Mouse (Mus musculus): ENCODE data around the gene Lfng.

Gene Lfng

GRCm38 (mm10) chr5:140594846-140595245, 12.3 kb upstream of the Lfng start:
- no peak for DNase-seq

GRCm38 (mm10) chr5:140596426-140596825, 10.7 kb upstream of the Lfng start:
- DNase-seq: peak; percentile 67

GRCm38 (mm10) chr5:140596927-140597588, 10.1 kb upstream of the Lfng start:
- DNase-seq: peak; percentile 82

- DNase-seq: no peak
These were observed 9.3 kb upstream of the Lfng start for GRCm38 (mm10) chr5:140597787-140598186.

GRCm38 (mm10) chr5:140599939-140600338, 7.2 kb upstream of the Lfng start:
- DNase-seq: no peak

- DNase-seq: no peak
These were observed 5.4 kb upstream of the Lfng start for GRCm38 (mm10) chr5:140601712-140602111.

- DNase-seq: no peak
These were observed 4.6 kb upstream of the Lfng start for GRCm38 (mm10) chr5:140602540-140602939.

GRCm38 (mm10) chr5:140604386-140604785, 2.7 kb upstream of the Lfng start:
- DNase-seq: peak; percentile 30

- no peak for DNase-seq
These were observed 1.9 kb upstream of the Lfng start for GRCm38 (mm10) chr5:140605228-140605627.

- DNase-seq: peak; percentile 51
These were observed 734 bp upstream of the Lfng start for GRCm38 (mm10) chr5:140606386-140606785.

- peak; percentile 55 for DNase-seq
These were observed 915 bp downstream of the Lfng start for GRCm38 (mm10) chr5:140607836-140608633.

- DNase-seq: no peak
These were observed 1.5 kb downstream of the Lfng start for GRCm38 (mm10) chr5:140608634-140609015.

- peak; percentile 85 for DNase-seq
These were observed 2.6 kb downstream of the Lfng start for GRCm38 (mm10) chr5:140609511-140610272.

GRCm38 (mm10) chr5:140610273-140611011, 3.3 kb downstream of the Lfng start:
- DNase-seq: peak; percentile 86

GRCm38 (mm10) chr5:140611021-140611583, 4.0 kb downstream of the Lfng start:
- DNase-seq: peak; percentile 93

- DNase-seq: peak; percentile 76
These were observed 4.6 kb downstream of the Lfng start for GRCm38 (mm10) chr5:140611611-140612185.

- no peak for DNase-seq
These were observed 5.1 kb downstream of the Lfng start for GRCm38 (mm10) chr5:140612191-140612590.

- DNase-seq: no peak
These were observed 7.0 kb downstream of the Lfng start for GRCm38 (mm10) chr5:140614141-140614540.

GRCm38 (mm10) chr5:140614837-140615236, 7.7 kb downstream of the Lfng start:
- no peak for DNase-seq

GRCm38 (mm10) chr5:140615321-140616109, 8.4 kb downstream of the Lfng start:
- no peak for DNase-seq

GRCm38 (mm10) chr5:140616110-140616503, 9.0 kb downstream of the Lfng start:
- DNase-seq: no peak
